Mouse (Mus musculus) cerebellum, adult (tissue): ENCODE measurements around the gene Incenp.
"Not testable (repeated sequence)": the region's sequence is repeated elsewhere in the genome, so short reads cannot be mapped to it uniquely, and the experiment has no call there.

ENCODE experiments used
- ATAC-seq: cut with Nextera tagmentation; 2 replicates; pipeline ENCODE4 v1.9.2; 2017; ENCODE audit warnings: mild to moderate bottlenecking, moderate library complexity, mixed read lengths; ENCODE audit not compliant: insufficient number of reproducible peaks, low FRiP score, low TSS enrichment

Incenp gene

GRCm38 (mm10) chr19:9899072-9899779 lies at the start of gene Incenp:
Gene Incenp, minus strand, starts transcription at chr19:9899551.
- peak; percentile 100 for ATAC-seq

- ATAC-seq: no peak
Measured at GRCm38 (mm10) chr19:9946986-9947385, 47.6 kb upstream of the Incenp start.

DNA sequence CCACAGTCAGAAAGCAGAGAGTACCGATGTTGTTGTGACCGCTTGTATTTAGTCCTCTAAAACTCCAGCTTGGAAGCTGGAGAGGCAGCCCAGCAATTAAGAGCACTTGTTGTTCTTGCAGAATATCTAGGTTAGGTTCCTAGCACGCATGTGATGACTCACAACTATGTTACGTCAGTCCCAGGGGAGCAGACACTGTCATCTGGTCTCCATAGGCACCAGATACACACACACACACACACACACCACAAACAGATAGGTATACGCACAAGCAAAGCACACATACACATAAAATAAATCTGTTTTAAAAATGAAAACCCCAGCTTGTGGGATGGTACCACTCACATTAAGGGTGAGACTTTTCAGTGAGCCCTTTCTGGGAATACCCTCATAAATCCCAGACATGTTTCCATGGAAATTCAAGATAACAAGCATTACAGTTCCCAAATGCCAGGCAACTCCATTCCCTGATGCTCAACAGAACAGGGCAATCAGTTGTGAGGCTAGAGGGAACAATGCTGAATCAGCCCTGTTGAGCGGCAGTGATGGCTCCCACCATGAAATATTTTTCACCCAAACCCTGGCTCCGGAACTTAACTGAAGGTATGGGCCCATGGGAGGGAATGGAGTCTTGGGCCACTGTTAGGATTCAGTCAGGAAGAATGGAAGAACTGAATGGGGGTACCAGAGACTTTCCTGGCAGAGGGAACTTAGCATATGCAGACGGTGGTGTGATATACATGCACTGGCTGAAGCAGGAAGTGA lies 46.6 kb upstream of the Incenp start:
- ATAC-seq: no peak

- ATAC-seq: no peak
Measured at GRCm38 (mm10) chr19:9942539-9943533, 43.5 kb upstream of the Incenp start.

DNA sequence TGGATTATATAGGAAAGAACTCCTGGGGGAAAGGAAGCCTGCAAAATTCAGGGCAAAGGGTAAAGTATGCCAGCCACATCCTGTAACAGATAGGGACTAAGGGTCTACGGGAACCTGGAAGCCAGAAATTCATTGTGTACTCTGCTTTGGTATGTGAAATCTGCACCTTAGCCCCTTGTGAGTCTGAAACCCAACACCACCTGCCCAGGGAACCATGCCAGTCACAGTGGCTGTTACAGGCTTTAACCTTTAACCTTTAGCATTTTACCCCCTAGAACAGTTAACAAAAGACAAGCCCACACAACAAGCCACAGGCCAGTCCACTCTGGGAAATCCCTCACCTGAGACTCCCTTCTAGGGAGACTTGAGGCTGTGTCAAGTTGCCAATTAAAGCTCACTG lies 42.5 kb upstream of the Incenp start:
- no peak for ATAC-seq

- ATAC-seq: no peak
Measured at GRCm38 (mm10) chr19:9940903-9941302, 41.6 kb upstream of the Incenp start.

GRCm38 (mm10) chr19:9939841-9940240 lies 40.5 kb upstream of the Incenp start:
- ATAC-seq: no peak

- no peak for ATAC-seq
Measured at GRCm38 (mm10) chr19:9938824-9939303, 39.5 kb upstream of the Incenp start.

DNA sequence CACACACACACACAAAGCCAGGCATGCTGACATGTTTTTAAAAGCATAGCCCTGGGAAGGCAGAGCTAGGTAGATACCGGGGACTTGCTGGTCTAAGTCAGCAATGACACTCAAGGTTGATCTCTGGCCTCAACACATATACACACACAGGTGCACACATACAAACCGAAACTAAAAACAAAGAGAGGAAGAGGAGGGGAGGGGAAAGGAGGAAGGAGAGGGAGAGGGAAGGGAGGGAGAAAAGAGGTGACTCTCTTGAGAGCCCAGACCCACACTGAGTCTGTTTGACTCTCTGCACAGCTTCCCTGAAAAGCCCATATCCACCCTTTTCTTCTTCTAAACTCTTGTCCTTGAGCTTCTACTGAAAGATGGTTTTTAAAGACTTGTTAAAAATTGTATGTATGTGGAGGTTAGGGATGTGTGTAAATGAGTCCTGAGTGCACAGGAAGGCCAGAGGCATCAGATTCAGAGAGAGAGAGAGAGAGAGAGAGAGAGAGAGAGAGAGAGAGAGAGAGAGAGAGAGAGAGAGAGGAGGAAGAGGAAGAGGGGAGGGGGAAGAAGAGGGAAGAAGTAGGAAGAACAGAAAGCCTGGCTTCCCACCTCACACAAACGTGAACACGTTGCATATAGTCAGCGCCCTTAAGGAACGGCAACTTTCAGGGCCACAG lies 38.9 kb upstream of the Incenp start:
- ATAC-seq: no peak

GRCm38 (mm10) chr19:9937428-9937827 lies 38.1 kb upstream of the Incenp start:
- ATAC-seq: no peak

DNA sequence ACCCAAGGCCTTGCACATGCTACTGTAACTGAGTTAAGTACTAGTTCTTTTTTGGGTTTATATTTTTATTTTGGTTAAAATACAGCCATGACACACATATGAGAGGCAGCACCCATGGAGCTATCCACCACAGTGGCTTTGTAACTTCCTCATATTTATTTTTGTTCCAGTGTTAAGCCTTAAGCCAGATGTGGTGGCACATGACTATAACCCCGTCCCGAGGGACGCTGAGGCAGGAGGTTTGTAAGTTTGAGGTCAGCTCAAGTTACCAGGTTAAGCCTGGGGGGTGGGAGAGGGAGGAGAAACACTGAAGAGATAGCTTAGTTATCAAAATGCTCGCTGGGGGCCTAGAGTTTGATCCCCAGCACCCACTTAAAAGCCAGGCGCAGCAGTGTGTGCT lies 37.2 kb upstream of the Incenp start:
- ATAC-seq: no peak

- no peak for ATAC-seq
Measured at GRCm38 (mm10) chr19:9933908-9934307, 34.6 kb upstream of the Incenp start.

DNA sequence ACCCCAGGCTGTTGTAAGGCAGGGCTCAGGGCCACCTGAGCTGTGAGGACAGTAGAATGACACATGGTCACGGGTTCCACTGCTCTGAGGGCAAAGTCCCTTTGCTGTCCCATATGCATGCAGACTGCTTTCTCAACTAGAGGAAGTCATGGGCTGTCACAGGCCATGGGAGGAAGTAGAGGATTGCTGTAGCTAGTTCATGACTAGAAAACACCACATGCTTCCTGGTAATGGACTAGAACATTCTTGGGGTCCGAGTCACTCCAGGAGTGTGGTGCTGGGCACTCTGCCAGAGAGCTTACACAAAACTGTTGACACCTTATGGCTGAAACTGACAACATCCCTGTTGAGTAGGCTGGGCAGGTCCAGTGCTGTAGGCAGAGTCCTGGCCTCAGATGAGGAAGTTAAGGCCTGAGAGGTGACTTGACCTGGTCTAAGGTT lies 31.8 kb upstream of the Incenp start:
- ATAC-seq: not testable (repeated sequence)

DNA sequence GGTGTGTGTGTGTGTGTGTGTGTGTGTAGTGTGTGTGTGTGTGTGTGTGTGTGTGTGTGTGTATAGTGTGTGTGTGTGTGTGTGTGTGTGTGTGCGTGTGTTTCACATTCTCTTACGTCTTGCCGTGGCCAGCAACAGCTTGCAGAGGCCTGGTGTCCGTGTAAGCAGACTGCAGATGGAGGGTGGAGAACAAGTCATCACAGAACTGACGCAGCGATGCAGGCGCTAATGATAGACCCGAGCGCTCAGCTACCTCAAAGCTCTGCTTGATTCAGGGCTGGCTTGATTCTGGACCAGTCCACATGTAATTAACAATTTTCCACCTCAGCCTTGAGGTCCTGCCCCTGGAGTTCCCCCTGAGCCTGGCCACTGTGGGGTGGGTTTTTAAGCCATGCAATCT lies 28.7 kb upstream of the Incenp start:
- ATAC-seq: no peak

DNA sequence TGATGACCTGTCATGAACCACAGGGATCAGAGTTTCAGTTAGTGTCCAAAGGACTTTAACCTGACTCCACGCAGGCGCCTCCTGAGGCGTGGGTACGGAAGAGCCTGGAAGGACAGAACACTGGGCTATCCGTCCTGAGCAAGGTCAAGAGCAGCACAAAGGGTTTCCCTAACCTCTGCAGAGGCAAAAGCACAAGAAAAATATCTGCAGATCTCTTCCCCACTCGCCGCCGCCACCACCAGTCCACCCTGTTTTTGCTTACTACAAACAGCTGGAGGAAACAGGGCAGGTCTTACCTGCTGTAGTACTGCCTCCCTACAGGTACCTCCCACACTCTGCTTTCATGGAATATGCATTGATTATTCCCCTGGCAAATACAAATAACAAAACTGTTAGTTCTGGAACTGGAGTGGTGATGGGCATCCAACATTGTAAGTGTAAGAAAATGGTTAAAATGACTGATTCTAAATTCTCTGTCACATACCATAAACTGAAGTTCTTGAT lies 25.5 kb upstream of the Incenp start:
- ATAC-seq: no peak

- no peak for ATAC-seq
Measured at GRCm38 (mm10) chr19:9924034-9924768, 24.9 kb upstream of the Incenp start.

DNA sequence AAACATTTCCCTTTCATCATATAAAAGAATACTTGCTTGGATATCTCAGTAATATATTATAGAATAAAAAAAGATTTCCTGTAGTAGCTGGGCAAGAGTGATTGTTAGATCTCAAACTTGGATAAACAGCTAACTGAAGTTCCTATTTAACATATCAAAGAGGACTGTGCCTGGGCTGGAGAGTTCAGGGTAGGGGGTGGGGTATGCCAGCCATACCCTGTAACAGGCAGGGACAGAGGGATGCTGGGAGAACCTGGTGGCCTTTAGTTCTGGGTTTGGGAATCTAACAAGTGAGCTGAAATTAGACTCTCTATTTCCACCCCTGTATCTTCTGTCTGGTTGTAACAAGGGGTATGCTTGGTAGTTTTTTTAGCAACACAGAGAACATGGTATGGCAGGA lies 23.7 kb upstream of the Incenp start:
- ATAC-seq: no peak

GRCm38 (mm10) chr19:9922228-9922627 lies 22.9 kb upstream of the Incenp start:
- ATAC-seq: no peak
